Mouse (Mus musculus) liver, adult 2 months (tissue): ENCODE data around the gene Map2k7.

Experiments
- CTCF ChIP-seq: fragments of 200-500 bp; IDR thresholded peaks from 2 replicates; pipeline ENCODE4 v1.5.1; 2011; ENCODE audit warnings: low read depth, low read length, control low read depth
- POLR2A ChIP-seq: fragments of 200-500 bp; IDR thresholded peaks from 2 replicates; pipeline ENCODE4 v1.6.1; 2011; ENCODE audit warnings: low read length, control low read depth; ENCODE audit not compliant: insufficient read depth; ENCODE audit errors: extremely low read depth

DNA sequence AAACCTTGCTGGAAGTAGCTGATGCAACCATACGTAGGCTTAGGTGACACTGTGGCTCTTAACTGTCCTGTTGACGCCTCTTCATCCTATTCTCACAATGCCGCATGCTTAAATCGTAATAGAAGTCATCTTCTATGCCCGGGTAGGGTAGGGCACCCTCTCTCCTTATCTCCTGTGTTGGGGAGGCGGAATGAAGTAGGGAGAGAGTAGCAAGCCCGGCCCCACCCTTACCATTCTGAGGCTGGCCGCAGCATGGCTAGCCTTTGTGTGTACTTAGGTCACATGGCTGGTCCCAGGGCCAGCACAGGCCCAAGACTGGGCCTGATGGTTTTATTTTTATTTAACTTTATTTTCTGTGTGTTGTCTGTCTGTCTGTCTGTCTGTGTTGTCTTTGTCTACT, 8.7 kb downstream of the Map2k7 start:
- no peak for TF ChIP-seq POLR2A
- TF ChIP-seq CTCF = no peak
